Mouse (Mus musculus) stomach, embryonic 14.5 days (tissue): ENCODE results near the gene Tcf25. TPM values are rescaled to one million over a fixed set of nuclear protein-coding genes. Genes with fewer than 3 reads are reported as not detected.
A peak's percentile ranks its signal among the peaks of the same experiment; 100 is the strongest.

ENCODE experiments used
- ATAC-seq: fragments of 200-750 bp; cut with Nextera tagmentation; 2 replicates; pipeline ENCODE4 v1.8.0; 2017; ENCODE audit warnings: low read depth, moderate TSS enrichment; ENCODE audit not compliant: insufficient number of reproducible peaks, insufficient read depth, low FRiP score
- H3K27ac ChIP-seq: fragments of 300-500 bp; sonication (generic); 2 replicates; pipeline ENCODE4 v1.5.1; 2014; ENCODE audit warnings: mild to moderate bottlenecking, low read length, moderate library complexity, mixed read lengths
- H3K27me3 ChIP-seq: fragments of 300-500 bp; sonication (generic); 2 replicates; pipeline ENCODE4 v1.6.1; 2014; ENCODE audit warnings: low read length, control low read depth, mixed read lengths; ENCODE audit not compliant: control insufficient read depth, insufficient read depth
- H3K36me3 ChIP-seq: fragments of 300-500 bp; sonication (generic); 2 replicates; pipeline ENCODE4 v1.6.1; 2014; ENCODE audit warnings: mild to moderate bottlenecking, control low read depth, low read length, moderate library complexity, mixed read lengths; ENCODE audit not compliant: control insufficient read depth, insufficient read depth
- H3K4me1 ChIP-seq: fragments of 300-500 bp; sonication (generic); 2 replicates; pipeline ENCODE4 v1.6.1; 2014; ENCODE audit warnings: low read length, control low read depth, mixed read lengths; ENCODE audit not compliant: control insufficient read depth, insufficient read depth
- H3K4me2 ChIP-seq: fragments of 300-500 bp; sonication (generic); replicated peaks from 2 replicates; pipeline ENCODE4 v1.6.1; 2014; ENCODE audit warnings: low read depth, low read length, control low read depth
- H3K4me3 ChIP-seq: fragments of 300-500 bp; sonication (generic); 2 replicates; pipeline ENCODE4 v1.5.1; 2014; ENCODE audit warnings: low read depth, low read length, control low read depth
- H3K9ac ChIP-seq: fragments of 300-500 bp; sonication (generic); replicated peaks from 2 replicates; pipeline ENCODE4 v1.6.1; 2014; ENCODE audit warnings: low read depth, mild to moderate bottlenecking, control low read depth, low read length, moderate library complexity, mixed read lengths
- H3K9me3 ChIP-seq: fragments of 300-500 bp; sonication (generic); 2 replicates; pipeline ENCODE4 v1.6.1; 2016; ENCODE audit warnings: low read depth, low read length, control low read depth; ENCODE audit not compliant: control insufficient read depth
- WGBS: fragments of 180-500 bp; shearing (Covaris S2); extraction: QIAGEN DNeasy Blood & Tissue Kit; methylation state at CpG from one replicate; pipeline ENCODE4 v1.1.7; 2014; 5-methylcytosine and 5-hydroxymethylcytosine counted together
- polyA plus RNA-seq: library from polyadenylated mRNA; unstranded; fragments of >200 nt; fragmentation: Nextera tagmentation; extraction: Ambion mirVana; gene quantifications from 2 replicates; pipeline ENCODE4 v1.2.1, GENCODE M21; 2014

The Tcf25 gene
- polyA plus RNA-seq, 1 experiment from 2014 or later, result 177 TPM

- Histone ChIP-seq H3K27me3 (no peaks in the 10 kb centered on the region), H3K4me2 (no peak overlapping the region), H3K9me3 (no peaks in the 10 kb centered on the region), H3K4me3 (no peak overlapping the region), H3K27ac (no peak overlapping the region), H3K9ac (no peak overlapping the region), H3K4me1 (0 out of 2 replicates have a peak, but pooled peaks cover 12% of the 10 kb centered on the region), H3K36me3 (no peaks in the 10 kb centered on the region)
- 78% methylated on average over 12 of the region's 12 CpGs for WGBS
- ATAC-seq, result no peak
These were observed 30.1 kb upstream of the Tcf25 start for GRCm38 (mm10) chr8:123343422-123343821.

DNA sequence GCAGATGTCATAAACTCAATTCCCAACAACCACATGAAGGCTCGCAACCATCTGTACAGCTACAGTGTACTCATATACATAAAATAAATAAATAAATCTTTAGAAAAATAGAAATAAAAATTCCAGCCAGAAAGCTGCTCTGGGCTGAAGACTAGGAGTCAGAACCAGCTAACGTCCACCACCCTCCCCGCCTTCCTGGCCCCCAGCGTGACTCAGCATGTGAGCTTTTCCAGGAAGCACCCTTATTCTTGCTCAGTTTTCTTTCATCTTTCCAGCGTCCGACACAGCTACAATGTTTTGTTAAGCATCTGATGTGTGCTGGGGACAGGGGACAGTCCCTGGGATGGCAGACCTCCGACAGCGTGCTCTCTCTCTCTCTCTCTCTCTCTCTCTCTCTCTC, 28.4 kb upstream of the Tcf25 start:
- H3K4me1 ChIP-seq, result 0 out of 2 replicates have a peak, but pooled peaks cover 16% of the 10 kb centered on the region
- H3K4me2 ChIP-seq, result no peak overlapping the region
- ATAC-seq, result no peak
- no peak overlapping the region for H3K4me3 ChIP-seq
- H3K27ac ChIP-seq, result no peak overlapping the region
- WGBS, result 82% methylated on average over 8 of the region's 8 CpGs
- no peaks in the 10 kb centered on the region for H3K27me3 ChIP-seq
- no peaks in the 10 kb centered on the region for H3K36me3 ChIP-seq
- no peak overlapping the region for H3K9ac ChIP-seq
- H3K9me3 ChIP-seq, result no peaks in the 10 kb centered on the region

GRCm38 (mm10) chr8:123345856-123346255, 27.7 kb upstream of the Tcf25 start:
- no peaks in the 10 kb centered on the region for H3K9me3 ChIP-seq
- no peaks in the 10 kb centered on the region for H3K27me3 ChIP-seq
- no peak for ATAC-seq
- 0 out of 2 replicates have a peak, but pooled peaks cover 16% of the 10 kb centered on the region for H3K4me1 ChIP-seq
- WGBS, result 77% methylated on average over 6 of the region's 6 CpGs
- no peak overlapping the region for H3K4me2 ChIP-seq
- H3K9ac ChIP-seq, result no peak overlapping the region
- H3K27ac ChIP-seq, result no peak overlapping the region
- H3K36me3 ChIP-seq, result no peaks in the 10 kb centered on the region
- no peak overlapping the region for H3K4me3 ChIP-seq

- Histone ChIP-seq H3K27ac (no peak overlapping the region), H3K4me3 (no peak overlapping the region), H3K27me3 (no peaks in the 10 kb centered on the region), H3K4me2 (no peak overlapping the region), H3K9me3 (no peaks in the 10 kb centered on the region), H3K4me1 (0 out of 2 replicates have a peak, but pooled peaks cover 16% of the 10 kb centered on the region), H3K36me3 (no peaks in the 10 kb centered on the region), H3K9ac (no peak overlapping the region)
- WGBS, result 71% methylated on average over 2 of the region's 2 CpGs
- no peak for ATAC-seq
These were observed 26.3 kb upstream of the Tcf25 start for GRCm38 (mm10) chr8:123347293-123347692.

DNA sequence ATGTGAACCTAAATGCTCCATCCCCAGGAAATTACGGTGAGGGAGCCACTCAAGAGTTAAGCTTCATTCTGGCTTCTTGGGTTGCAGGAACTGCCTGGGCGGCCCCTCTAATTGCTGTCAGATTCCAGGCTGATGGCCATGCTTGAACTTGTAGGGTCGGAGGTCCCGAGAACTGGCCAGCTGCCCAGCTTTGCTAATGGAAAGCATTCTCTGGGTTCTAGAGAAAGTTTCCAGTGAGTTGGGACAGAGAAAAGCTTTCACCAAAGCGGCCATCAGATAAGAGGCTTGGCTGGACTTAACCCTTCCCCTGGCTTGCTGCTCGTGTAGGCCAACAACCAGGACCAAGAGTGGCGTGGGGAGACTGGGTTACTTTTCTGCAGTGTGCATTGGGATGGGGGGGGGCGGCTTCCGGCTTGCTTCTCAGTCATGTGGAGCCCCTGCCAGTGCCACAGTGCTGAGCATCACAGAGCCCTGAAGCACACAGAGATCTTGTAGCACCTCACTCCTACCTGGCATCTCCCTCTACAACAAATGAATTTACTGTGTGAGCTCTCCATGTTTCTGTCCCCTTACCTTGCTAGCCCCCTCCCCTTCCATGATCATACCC, 25.2 kb upstream of the Tcf25 start:
- Histone ChIP-seq H3K4me3 (no peak overlapping the region), H3K4me2 (0 out of 2 replicates have a peak overlapping the region, but pooled peaks have one; percentile 13), H3K36me3 (no peaks in the 10 kb centered on the region), H3K4me1 (0 out of 2 replicates have a peak, but pooled peaks cover 15% of the 10 kb centered on the region), H3K9ac (no peak overlapping the region), H3K27me3 (no peaks in the 10 kb centered on the region), H3K27ac (peak overlapping the region; percentile 6; the same call in 1 of the 2 replicates), H3K9me3 (no peaks in the 10 kb centered on the region)
- 24% methylated on average over 9 of the region's 9 CpGs for WGBS
- ATAC-seq, result peak; percentile 67; the same call in 1 of the 2 replicates

DNA sequence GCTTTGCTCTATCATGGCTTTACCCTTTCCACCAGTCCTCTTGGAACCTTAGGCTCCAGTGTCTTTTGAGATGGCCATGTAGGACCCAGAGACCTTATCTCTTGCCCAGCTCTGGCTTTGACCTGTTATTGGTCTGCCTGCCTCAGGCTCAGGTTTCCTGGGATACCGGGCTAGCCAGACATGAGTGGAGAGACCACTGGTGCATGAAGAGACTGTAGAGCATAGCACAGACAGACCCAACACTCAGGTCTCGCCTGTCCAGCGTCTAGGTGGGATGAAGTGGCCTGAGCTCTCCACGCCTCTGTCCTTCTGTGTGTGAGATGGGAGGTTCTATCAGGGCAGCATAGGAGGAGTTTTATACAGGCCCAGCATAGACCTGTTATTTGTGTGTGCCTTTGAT, 24.5 kb upstream of the Tcf25 start:
- Histone ChIP-seq H3K4me3 (no peak overlapping the region), H3K36me3 (no peaks in the 10 kb centered on the region), H3K27ac (no peak overlapping the region), H3K9ac (no peak overlapping the region), H3K27me3 (no peaks in the 10 kb centered on the region), H3K9me3 (no peaks in the 10 kb centered on the region), H3K4me2 (no peak overlapping the region), H3K4me1 (peaks cover 15% of the 10 kb centered on the region; the same call in 1 of the 2 replicates)
- WGBS, result 84% methylated on average over 4 of the region's 4 CpGs
- ATAC-seq, result no peak

- H3K4me2 ChIP-seq, result no peak overlapping the region
- H3K4me3 ChIP-seq, result no peak overlapping the region
- H3K27me3 ChIP-seq, result no peaks in the 10 kb centered on the region
- no peaks in the 10 kb centered on the region for H3K36me3 ChIP-seq
- WGBS, result 80% methylated on average over 12 of the region's 12 CpGs
- H3K27ac ChIP-seq, result no peak overlapping the region
- peaks cover 16% of the 10 kb centered on the region; the same call in 1 of the 2 replicates for H3K4me1 ChIP-seq
- no peaks in the 10 kb centered on the region for H3K9me3 ChIP-seq
- ATAC-seq, result no peak
- H3K9ac ChIP-seq, result no peak overlapping the region
These were observed 21.4 kb upstream of the Tcf25 start for GRCm38 (mm10) chr8:123352118-123352517.

- ATAC-seq, result no peak
- Histone ChIP-seq H3K4me2 (no peak overlapping the region), H3K4me3 (no peak overlapping the region), H3K27me3 (no peaks in the 10 kb centered on the region), H3K9me3 (no peaks in the 10 kb centered on the region), H3K36me3 (no peaks in the 10 kb centered on the region), H3K4me1 (peaks cover 14% of the 10 kb centered on the region; the same call in 1 of the 2 replicates), H3K27ac (no peak overlapping the region), H3K9ac (no peak overlapping the region)
- 51% methylated on average over 13 of the region's 13 CpGs for WGBS
These were observed 20.8 kb upstream of the Tcf25 start for GRCm38 (mm10) chr8:123352786-123353185.

GRCm38 (mm10) chr8:123353216-123353615, 20.3 kb upstream of the Tcf25 start:
- WGBS, result 30% methylated on average over 11 of the region's 11 CpGs
- H3K4me1 ChIP-seq, result peaks cover 9% of the 10 kb centered on the region; the same call in 1 of the 2 replicates
- no peak overlapping the region for H3K4me3 ChIP-seq
- H3K4me2 ChIP-seq, result no peak overlapping the region
- no peaks in the 10 kb centered on the region for H3K9me3 ChIP-seq
- H3K27ac ChIP-seq, result no peak overlapping the region
- no peak overlapping the region for H3K9ac ChIP-seq
- H3K27me3 ChIP-seq, result no peaks in the 10 kb centered on the region
- ATAC-seq, result no peak
- H3K36me3 ChIP-seq, result no peaks in the 10 kb centered on the region
